Mouse (Mus musculus) MEL (cell line): Measurements from ENCODE around the gene Dbn1. TPM values are rescaled to one million over a fixed set of nuclear protein-coding genes. Genes with fewer than 3 reads are reported as not detected.

Experiments used
- DNase-seq: peaks from one replicate; pipeline ENCODE4 v3.0.0; 2011; ENCODE audit warnings: low read depth, low spot score
- H3K27ac ChIP-seq: 2 replicates; pipeline ENCODE4 v1.5.1; 2012; ENCODE audit warnings: low read depth, mild to moderate bottlenecking, control low read depth, low read length, moderate library complexity; ENCODE audit not compliant: control insufficient read depth
- H3K27me3 ChIP-seq, 2 experiments: fragments of 150-350 bp in 1 of 2; sonication (generic) in 1 of 2; 2 replicates each; pipeline ENCODE4 v1.6.1; 2012; ENCODE audit warnings: low read length in 2 of 2, mild to moderate bottlenecking in 2 of 2, improper control_type of control experiment in 1 of 2, moderate library complexity in 1 of 2; ENCODE audit not compliant: insufficient read depth in 2 of 2, control insufficient read depth in 1 of 2
- H3K36me3 ChIP-seq, 2 experiments: 2 replicates each; pipeline ENCODE4 v1.6.1; 2012 to 2014; ENCODE audit warnings: low read length in 2 of 2, improper control_type of control experiment in 1 of 2, inconsistent platforms in 1 of 2, mild to moderate bottlenecking in 1 of 2; ENCODE audit not compliant: insufficient read depth in 2 of 2, control insufficient read depth in 1 of 2
- H3K4me1 ChIP-seq, 2 experiments: fragments of 150-350 bp in 1 of 2; sonication (generic) in 1 of 2; 2 replicates each; pipeline ENCODE4 v1.6.1; 2012; ENCODE audit warnings: low read length in 2 of 2, improper control_type of control experiment in 1 of 2, mild to moderate bottlenecking in 1 of 2; ENCODE audit not compliant: insufficient read depth in 2 of 2, control insufficient read depth in 1 of 2
- H3K4me3 ChIP-seq, 2 experiments: fragments of 150-350 bp in 1 of 2; sonication (generic) in 1 of 2; 2 replicates each; pipeline ENCODE4 v1.5.1; 2012; ENCODE audit warnings: low read depth in 2 of 2, low read length in 2 of 2, mild to moderate bottlenecking in 2 of 2, moderate library complexity in 2 of 2, control low read depth in 1 of 2, improper control_type of control experiment in 1 of 2; ENCODE audit not compliant: control insufficient read depth in 1 of 2, insufficient read depth in 1 of 2
- H3K79me2 ChIP-seq: 2 replicates; pipeline ENCODE4 v1.6.1; 2012; ENCODE audit warnings: mild to moderate bottlenecking, low read length, moderate library complexity; ENCODE audit not compliant: control insufficient read depth, poor library complexity, insufficient read depth
- H3K9ac ChIP-seq: 2 replicates; pipeline ENCODE4 v1.6.1; 2012; ENCODE audit warnings: low read depth, mild to moderate bottlenecking, control low read depth, low read length, moderate library complexity; ENCODE audit not compliant: control insufficient read depth, poor library complexity, severe bottlenecking
- H3K9me3 ChIP-seq: fragments of 150-350 bp; sonication (generic); replicated peaks from 2 replicates; pipeline ENCODE4 v1.6.1; 2012; ENCODE audit warnings: mild to moderate bottlenecking, low read length, improper control_type of control experiment, moderate library complexity; ENCODE audit not compliant: insufficient read depth
- CHD2 ChIP-seq: IDR thresholded peaks from 2 replicates; pipeline ENCODE4 v1.6.1; 2011; ENCODE audit warnings: low read length, improper control_type of control experiment
- CTCF ChIP-seq, 3 experiments: IDR thresholded peaks in 2 of 3; conservative IDR thresholded peaks in 1 of 3; 2 replicates each; pipeline ENCODE4 v1.5.1; 2011 to 2012; ENCODE audit warnings: low read length in 3 of 3, low read depth in 2 of 3, mild to moderate bottlenecking in 2 of 3, improper control_type of control experiment in 1 of 3, inconsistent platforms in 1 of 3, mixed read lengths in 1 of 3, moderate library complexity in 1 of 3; ENCODE audit not compliant: control insufficient read depth in 1 of 3, insufficient read depth in 1 of 3, poor library complexity in 1 of 3, severe bottlenecking in 1 of 3
- E2F4 ChIP-seq: IDR thresholded peaks from 2 replicates; pipeline ENCODE4 v1.6.1; 2011; ENCODE audit warnings: low read depth, low read length, improper control_type of control experiment, borderline replicate concordance
- ELF1 ChIP-seq: IDR thresholded peaks from 2 replicates; pipeline ENCODE4 v1.6.1; 2014; ENCODE audit warnings: low read depth, mild to moderate bottlenecking, inconsistent platforms, low read length, improper control_type of control experiment, moderate library complexity
- ETS1 ChIP-seq: IDR thresholded peaks from 2 replicates; pipeline ENCODE4 v1.6.1; 2012; ENCODE audit warnings: low read depth, mild to moderate bottlenecking, inconsistent platforms, low read length, improper control_type of control experiment, moderate library complexity
- GABPA ChIP-seq: IDR thresholded peaks from 2 replicates; pipeline ENCODE4 v1.6.1; 2012; ENCODE audit warnings: low read depth, mild to moderate bottlenecking, inconsistent platforms, low read length, improper control_type of control experiment, moderate library complexity
- GATA1 ChIP-seq: IDR thresholded peaks from 2 replicates; pipeline ENCODE4 v1.6.1; 2011; ENCODE audit warnings: low read depth, low read length, improper control_type of control experiment
- HCFC1 ChIP-seq: IDR thresholded peaks from 2 replicates; pipeline ENCODE4 v1.6.1; 2012; ENCODE audit warnings: low read depth, mild to moderate bottlenecking, inconsistent platforms, low read length, improper control_type of control experiment, moderate library complexity
- JUND ChIP-seq: IDR thresholded peaks from 2 replicates; pipeline ENCODE4 v1.6.1; 2011; ENCODE audit warnings: low read depth, mild to moderate bottlenecking, improper control_type of control experiment, low read length
- KAT2A ChIP-seq: conservative IDR thresholded peaks from 2 replicates; pipeline ENCODE4 v1.6.1; 2012; ENCODE audit warnings: low read depth, low read length, improper control_type of control experiment, inconsistent platforms
- MAFK ChIP-seq: IDR thresholded peaks from 2 replicates; pipeline ENCODE4 v1.6.1; 2011; ENCODE audit warnings: low read depth, mild to moderate bottlenecking, low read length, improper control_type of control experiment, borderline replicate concordance
- MAX ChIP-seq: IDR thresholded peaks from 2 replicates; pipeline ENCODE4 v1.6.1; 2011; ENCODE audit warnings: low read length, improper control_type of control experiment
- MEF2A ChIP-seq: IDR thresholded peaks from 2 replicates; pipeline ENCODE4 v1.6.1; 2014; ENCODE audit warnings: low read depth, mild to moderate bottlenecking, inconsistent platforms, low read length, improper control_type of control experiment; ENCODE audit not compliant: poor library complexity, insufficient replicate concordance, severe bottlenecking; ENCODE audit errors: extremely low read depth
- NRF1 ChIP-seq: IDR thresholded peaks from 2 replicates; pipeline ENCODE4 v1.6.1; 2014; ENCODE audit warnings: low read depth, mild to moderate bottlenecking, inconsistent platforms, low read length, improper control_type of control experiment, moderate library complexity; ENCODE audit not compliant: poor library complexity, insufficient read depth, severe bottlenecking
- POLR2AphosphoS5 ChIP-seq: IDR thresholded peaks from 2 replicates; pipeline ENCODE4 v1.6.1; 2012; ENCODE audit warnings: low read depth, borderline replicate concordance, mild to moderate bottlenecking, inconsistent platforms, low read length, moderate library complexity, mixed read lengths
- RAD21 ChIP-seq: IDR thresholded peaks from 2 replicates; pipeline ENCODE4 v1.6.1; 2011; ENCODE audit warnings: mild to moderate bottlenecking, low read depth, low read length, improper control_type of control experiment
- RCOR1 ChIP-seq: IDR thresholded peaks from 2 replicates; pipeline ENCODE4 v1.6.1; 2012; ENCODE audit warnings: low read depth, mild to moderate bottlenecking, inconsistent platforms, low read length, improper control_type of control experiment
- SIN3A ChIP-seq: IDR thresholded peaks from 2 replicates; pipeline ENCODE4 v1.6.1; 2012; ENCODE audit warnings: low read length, improper control_type of control experiment, inconsistent platforms
- SMC3 ChIP-seq: IDR thresholded peaks from 2 replicates; pipeline ENCODE4 v1.6.1; 2011; ENCODE audit warnings: low read depth, low read length, improper control_type of control experiment
- TBP ChIP-seq: IDR thresholded peaks from 2 replicates; pipeline ENCODE4 v1.8.0; 2011; ENCODE audit warnings: low read depth, low read length, improper control_type of control experiment
- TCF12 ChIP-seq: IDR thresholded peaks from 2 replicates; pipeline ENCODE4 v1.6.1; 2014; ENCODE audit warnings: low read depth, mild to moderate bottlenecking, inconsistent platforms, low read length, improper control_type of control experiment, moderate library complexity
- UBTF ChIP-seq: IDR thresholded peaks from 2 replicates; pipeline ENCODE4 v1.6.1; 2012; ENCODE audit warnings: low read depth, mild to moderate bottlenecking, inconsistent platforms, low read length, improper control_type of control experiment, moderate library complexity, borderline replicate concordance; ENCODE audit not compliant: insufficient read depth
- USF1 ChIP-seq: IDR thresholded peaks from 2 replicates; pipeline ENCODE4 v1.6.1; 2014; ENCODE audit warnings: low read depth, mild to moderate bottlenecking, inconsistent platforms, low read length, improper control_type of control experiment, moderate library complexity
- USF2 ChIP-seq, 2 experiments: IDR thresholded peaks; 2 replicates each; pipeline ENCODE4 v1.6.1; 2011 to 2012; ENCODE audit warnings: improper control_type of control experiment in 2 of 2, low read length in 2 of 2, borderline replicate concordance in 1 of 2, inconsistent platforms in 1 of 2, low read depth in 1 of 2, mild to moderate bottlenecking in 1 of 2; ENCODE audit not compliant: insufficient read depth in 1 of 2
- ZC3H11A ChIP-seq: IDR thresholded peaks from 2 replicates; pipeline ENCODE4 v1.6.1; 2012; ENCODE audit warnings: low read depth, mild to moderate bottlenecking, inconsistent platforms, low read length, improper control_type of control experiment
- ZKSCAN1 ChIP-seq: IDR thresholded peaks from 2 replicates; pipeline ENCODE4 v1.6.1; 2012; ENCODE audit warnings: low read depth, mild to moderate bottlenecking, inconsistent platforms, low read length, improper control_type of control experiment, moderate library complexity
- ZMIZ1 ChIP-seq: IDR thresholded peaks from 2 replicates; pipeline ENCODE4 v1.6.1; 2012; ENCODE audit warnings: low read depth, mild to moderate bottlenecking, inconsistent platforms, low read length, improper control_type of control experiment, moderate library complexity
- polyA plus RNA-seq, 2 experiments: library from polyadenylated mRNA; stranded (reverse) in 1 of 2; unstranded in 1 of 2; fragments of >175 nt in 1 of 2; fragments of >200 nt in 1 of 2; gene quantifications; 2 replicates each; pipeline versions ENCODE4 v1.2.1 to v1.2.4; 2012; ENCODE audit warnings: low replicate concordance in 2 of 2, low read depth in 1 of 2; ENCODE audit not compliant: insufficient read length in 2 of 2, insufficient read depth in 1 of 2, missing spikeins in 1 of 2
- total RNA-seq: library from RNA; depleted of rRNA; stranded (reverse); fragments of 300-350 nt; gene quantifications from 2 replicates; pipeline ENCODE4 v1.2.3, GENCODE M21; 2012

The Dbn1 gene
- total and polyA plus RNA-seq, 3 experiments, result 0.04 to 0.53 TPM; not detected in 1

- Histone ChIP-seq H3K9ac (no peak overlapping the region), H3K9me3 (no peaks in the 10 kb centered on the region), H3K27ac (no peak overlapping the region), H3K27me3 (peaks cover 0 to 5% of the 10 kb centered on the region in 2 experiments; a peak in 3 of 4 replicates), H3K4me1 (peaks cover under 1 to 7% of the 10 kb centered on the region in 2 experiments; a peak in 3 of 4 replicates), H3K79me2 (no peaks in the 10 kb centered on the region), H3K4me3 (no peak overlapping the region), H3K36me3 (peaks cover 0 to 4% of the 10 kb centered on the region in 2 experiments; a peak in 2 of 4 replicates)
- no peak for DNase-seq
- no peak for TF ChIP-seq SMC3
- TF ChIP-seq SIN3A, result no peak
- no peak for TF ChIP-seq UBTF
- TF ChIP-seq ELF1, result no peak
- no peak for TF ChIP-seq NRF1
- TF ChIP-seq MEF2A, result no peak
- no peak for TF ChIP-seq ZC3H11A
- no peak for TF ChIP-seq CHD2
- no peak for TF ChIP-seq RCOR1
- no peak for TF ChIP-seq RAD21
- no peak for TF ChIP-seq HCFC1
- TF ChIP-seq USF1, result no peak
- no peak for TF ChIP-seq GABPA
- TF ChIP-seq E2F4, result no peak
- TF ChIP-seq, all 39 proteins: peak for 0
Measured at GRCm38 (mm10) chr13:55484520-55485088, 3.3 kb downstream of the Dbn1 start.

GRCm38 (mm10) chr13:55483593-55483992 is 4.3 kb downstream of the Dbn1 start:
- TF ChIP-seq MAX, result no peak
- TF ChIP-seq SMC3, result no peak
- TF ChIP-seq GATA1, result no peak
- no peak for TF ChIP-seq ZKSCAN1
- no peak for TF ChIP-seq TBP
- TF ChIP-seq UBTF, result no peak
- no peak for TF ChIP-seq USF2 (IDR thresholded peaks at IDR 0.05; ENCODE audit: borderline replicate concordance in 1 of 2, insufficient read depth in 1 of 2, low read depth in 1 of 2, low read length in 2 of 2)
- TF ChIP-seq ETS1, result no peak
- TF ChIP-seq POLR2AphosphoS5, result no peak
- no peak for TF ChIP-seq KAT2A
- TF ChIP-seq ELF1, result no peak
- no peak for TF ChIP-seq MAFK
- TF ChIP-seq TCF12, result no peak
- no peak for TF ChIP-seq JUND
- no peak for TF ChIP-seq ZMIZ1
- TF ChIP-seq HCFC1, result no peak
- TF ChIP-seq ZC3H11A, result no peak
- TF ChIP-seq CTCF (IDR thresholded peaks at IDR 0.05 in 2 of 3, conservative IDR thresholded peaks at IDR 0.05 in 1 of 3; ENCODE audit: control insufficient read depth in 1 of 3, insufficient read depth in 1 of 3, low read depth in 2 of 3, low read length in 3 of 3, poor library complexity in 1 of 3, severe bottlenecking in 1 of 3), result no peak
- no peak for TF ChIP-seq SIN3A
- H3K4me3 ChIP-seq, result no peak overlapping the region
- DNase-seq, result no peak
- no peak overlapping the region for H3K27ac ChIP-seq
- no peaks in the 10 kb centered on the region for H3K79me2 ChIP-seq
- peaks cover 0 to 9% of the 10 kb centered on the region in 2 experiments; a peak in 2 of 4 replicates for H3K36me3 ChIP-seq
- H3K27me3 ChIP-seq, result peaks cover 0 to 5% of the 10 kb centered on the region in 2 experiments; a peak in 3 of 4 replicates
- H3K9me3 ChIP-seq, result no peaks in the 10 kb centered on the region
- H3K9ac ChIP-seq, result no peak overlapping the region
- peaks cover 5 to 17% of the 10 kb centered on the region in 2 experiments; a peak in 3 of 4 replicates for H3K4me1 ChIP-seq
